Mouse (Mus musculus): Measurements from ENCODE around the gene Prg4. TPM values are rescaled to one million over a fixed set of nuclear protein-coding genes. Genes with fewer than 3 reads are reported as not detected.

The Prg4 gene
- polyA plus RNA-seq, 1 experiment from 2014 or later = 0.60 TPM

Other genes starting within 250 kb of the Prg4 start
- not detected in 2 replicates for gene Pdc, start 146.7 kb downstream of the Prg4 start, polyA plus RNA-seq (2016; fragmentation: Nextera tagmentation; extraction: Ambion mirVana)
- 149 and 168 TPM in 2 replicates for gene Tpr, start 73.3 kb downstream of the Prg4 start, polyA plus RNA-seq (2016; fragmentation: Nextera tagmentation; extraction: Ambion mirVana)
- 36.5 and 39.4 TPM in 2 replicates for gene Odr4, start 73.1 kb downstream of the Prg4 start, polyA plus RNA-seq (2016; fragmentation: Nextera tagmentation; extraction: Ambion mirVana)